Mouse (Mus musculus): ENCODE data around the gene Rabl6. TPM values are rescaled to one million over a fixed set of nuclear protein-coding genes. Genes with fewer than 3 reads are reported as not detected.
"Not testable (repeated sequence)": the region's sequence is repeated elsewhere in the genome, so short reads cannot be mapped to it uniquely, and the experiment has no call there.

Gene Rabl6
- polyA plus RNA-seq, 1 experiment from 2014 or later = 61.8 TPM

DNA sequence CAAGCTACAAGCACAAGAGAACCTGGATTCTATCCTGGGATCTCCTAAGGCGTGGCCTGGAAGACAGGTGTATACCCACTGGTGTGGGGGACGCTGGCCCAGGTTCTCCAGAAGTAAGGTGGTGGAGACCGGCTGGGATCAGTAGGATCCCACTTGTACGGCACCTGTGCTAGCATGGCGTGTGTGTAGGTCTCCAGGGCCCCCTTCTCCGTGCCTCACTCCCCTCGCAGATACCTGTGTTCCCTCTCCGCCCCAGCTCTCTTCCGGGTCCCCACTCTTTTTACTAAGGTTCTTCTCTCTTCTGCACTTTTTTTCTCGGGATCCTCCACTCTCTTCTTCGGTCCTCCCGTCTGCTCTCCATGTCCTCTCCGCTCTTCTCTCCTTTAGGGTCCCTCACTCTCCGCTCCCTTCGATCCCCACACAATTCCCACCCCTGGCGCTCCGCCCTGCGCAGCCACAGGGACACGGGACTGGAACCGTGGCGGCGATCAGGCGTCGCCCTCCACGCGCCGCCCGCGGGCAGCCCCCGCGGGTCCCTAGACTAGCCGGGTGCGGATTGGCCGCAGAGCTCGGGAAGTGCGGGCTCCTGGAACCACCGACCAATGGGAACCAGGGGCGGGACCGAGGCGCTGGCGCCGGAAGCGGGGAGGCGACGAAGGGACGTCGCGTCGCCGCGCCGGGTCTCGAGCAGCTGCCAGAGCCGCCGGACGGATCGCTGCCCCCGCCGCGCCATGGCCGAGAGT is 50.9 kb downstream of the Rabl6 start, which contains the start of gene Edf1:
Gene Edf1 (plus strand): TSS at position 627 of the 743 bp plus-strand sequence.
- no peaks in the 10 kb centered on the region for H3K9me3 ChIP-seq (ENCODE audit: control insufficient read depth, low read length)
- WGBS = under 1% methylated on average over 61 of the region's 61 CpGs
- H3K36me3 ChIP-seq (ENCODE audit: control insufficient read depth, insufficient read depth, low read length) = peaks cover 18% of the 10 kb centered on the region
- peaks cover 18% of the 10 kb centered on the region for H3K4me1 ChIP-seq (replicated peaks; ENCODE audit: control insufficient read depth, insufficient read depth, low read length)
- no peaks in the 10 kb centered on the region for H3K27me3 ChIP-seq (ENCODE audit: control insufficient read depth, insufficient read depth, low read depth, low read length)
- H3K4me2 ChIP-seq (ENCODE audit: low read depth, low read length) = peak within 1 kb of the TSS; percentile 82
- H3K27ac ChIP-seq (ENCODE audit: low read length) = peak within 1 kb of the TSS; percentile 81
- H3K9ac ChIP-seq (ENCODE audit: low read length) = peak within 1 kb of the TSS; percentile 96
- peak; percentile 99 for ATAC-seq (ENCODE audit: low read depth)
- peak within 1 kb of the TSS; percentile 94 for H3K4me3 ChIP-seq (ENCODE audit: low read length)

DNA sequence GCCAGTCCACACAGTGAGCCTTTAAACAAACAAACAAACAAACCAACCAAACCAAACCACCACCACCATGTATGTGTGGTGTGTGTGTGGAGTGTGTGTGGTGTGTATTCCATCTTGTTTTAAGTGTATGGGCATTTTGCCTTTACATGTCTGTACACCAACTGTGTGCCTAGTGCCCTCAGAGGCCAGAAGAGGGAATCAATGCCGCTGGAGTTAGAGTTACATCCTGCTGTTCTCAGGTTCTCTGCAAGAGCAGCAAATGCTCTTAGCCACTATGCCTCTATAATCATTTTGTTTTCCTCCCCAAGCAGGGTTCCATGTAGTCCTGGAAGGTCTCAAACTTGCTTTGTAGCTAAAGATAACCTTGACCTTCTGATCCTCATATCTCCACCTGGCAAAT is 52.0 kb downstream of the Rabl6 start:
- no peak for ATAC-seq (ENCODE audit: low read depth)
- 29% methylated on average over 1 of the region's 1 CpGs for WGBS
- Histone ChIP-seq H3K27ac (ENCODE audit: low read length) (no peak overlapping the region), H3K4me1 (replicated peaks; ENCODE audit: control insufficient read depth, insufficient read depth, low read length) (peaks cover 18% of the 10 kb centered on the region), H3K27me3 (ENCODE audit: control insufficient read depth, insufficient read depth, low read depth, low read length) (no peaks in the 10 kb centered on the region), H3K9me3 (ENCODE audit: control insufficient read depth, low read length) (no peaks in the 10 kb centered on the region), H3K36me3 (ENCODE audit: control insufficient read depth, insufficient read depth, low read length) (peaks cover 10% of the 10 kb centered on the region), H3K9ac (ENCODE audit: low read length) (no peak overlapping the region), H3K4me3 (ENCODE audit: low read length) (no peak overlapping the region), H3K4me2 (ENCODE audit: low read depth, low read length) (no peak overlapping the region)

- not testable (repeated sequence) for H3K27me3 ChIP-seq (ENCODE audit: control insufficient read depth, insufficient read depth, low read depth, low read length); H3K4me3 ChIP-seq (ENCODE audit: low read length); ATAC-seq (ENCODE audit: low read depth); H3K9me3 ChIP-seq (ENCODE audit: control insufficient read depth, low read length); H3K27ac ChIP-seq (ENCODE audit: low read length); H3K4me2 ChIP-seq (ENCODE audit: low read depth, low read length); H3K9ac ChIP-seq (ENCODE audit: low read length); H3K36me3 ChIP-seq (ENCODE audit: control insufficient read depth, insufficient read depth, low read length)
- WGBS = 49% methylated on average over 2 of the region's 2 CpGs
- peaks cover 18% of the 10 kb centered on the region for H3K4me1 ChIP-seq (replicated peaks; ENCODE audit: control insufficient read depth, insufficient read depth, low read length)
Observed at GRCm38 (mm10) chr2:25555479-25555878, 52.8 kb downstream of the Rabl6 start.

GRCm38 (mm10) chr2:25553171-25553786 is 55.0 kb downstream of the Rabl6 start:
- H3K9me3 ChIP-seq (ENCODE audit: control insufficient read depth, low read length); H3K4me3 ChIP-seq (ENCODE audit: low read length); H3K36me3 ChIP-seq (ENCODE audit: control insufficient read depth, insufficient read depth, low read length); H3K4me2 ChIP-seq (ENCODE audit: low read depth, low read length); H3K27ac ChIP-seq (ENCODE audit: low read length); ATAC-seq (ENCODE audit: low read depth); H3K4me1 ChIP-seq (replicated peaks; ENCODE audit: control insufficient read depth, insufficient read depth, low read length); H3K9ac ChIP-seq (ENCODE audit: low read length); H3K27me3 ChIP-seq (ENCODE audit: control insufficient read depth, insufficient read depth, low read depth, low read length): not testable (repeated sequence)
- WGBS = 82% methylated on average over 4 of the region's 4 CpGs

DNA sequence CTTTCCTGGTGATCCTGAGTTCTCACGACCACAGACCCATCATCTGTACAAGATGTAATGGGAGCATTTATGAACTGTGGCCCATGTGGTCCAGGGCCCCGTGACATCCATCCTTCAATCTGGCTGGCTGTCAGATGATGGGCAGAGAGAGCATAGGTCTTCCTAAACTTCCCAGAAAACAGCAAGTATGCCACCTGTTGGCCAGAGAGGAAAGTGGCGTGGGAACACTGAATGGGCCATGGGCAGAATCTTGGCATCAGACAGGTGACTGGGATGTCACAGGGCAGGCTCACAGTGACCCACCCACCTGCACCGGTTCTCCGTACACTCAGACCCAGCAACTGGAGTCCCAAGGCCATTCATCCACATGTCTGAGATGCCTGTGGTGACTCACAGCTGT is 57.1 kb downstream of the Rabl6 start:
- Histone ChIP-seq H3K9me3 (ENCODE audit: control insufficient read depth, low read length) (no peaks in the 10 kb centered on the region), H3K27me3 (ENCODE audit: control insufficient read depth, insufficient read depth, low read depth, low read length) (no peaks in the 10 kb centered on the region), H3K4me3 (ENCODE audit: low read length) (no peak overlapping the region), H3K27ac (ENCODE audit: low read length) (no peak overlapping the region), H3K4me1 (replicated peaks; ENCODE audit: control insufficient read depth, insufficient read depth, low read length) (peaks cover 4% of the 10 kb centered on the region), H3K9ac (ENCODE audit: low read length) (no peak overlapping the region), H3K4me2 (ENCODE audit: low read depth, low read length) (no peak overlapping the region), H3K36me3 (ENCODE audit: control insufficient read depth, insufficient read depth, low read length) (no peaks in the 10 kb centered on the region)
- ATAC-seq (ENCODE audit: low read depth) = no peak
- WGBS = 18% methylated on average over 5 of the region's 5 CpGs

GRCm38 (mm10) chr2:25549021-25549991 is 59.0 kb downstream of the Rabl6 start:
- Histone ChIP-seq H3K9me3 (ENCODE audit: control insufficient read depth, low read length) (no peaks in the 10 kb centered on the region), H3K36me3 (ENCODE audit: control insufficient read depth, insufficient read depth, low read length) (no peaks in the 10 kb centered on the region), H3K4me3 (ENCODE audit: low read length) (no peak overlapping the region), H3K9ac (ENCODE audit: low read length) (no peak overlapping the region), H3K27me3 (ENCODE audit: control insufficient read depth, insufficient read depth, low read depth, low read length) (no peaks in the 10 kb centered on the region), H3K4me1 (replicated peaks; ENCODE audit: control insufficient read depth, insufficient read depth, low read length) (peaks cover 11% of the 10 kb centered on the region), H3K4me2 (ENCODE audit: low read depth, low read length) (no peak overlapping the region), H3K27ac (ENCODE audit: low read length) (no peak overlapping the region)
- no peak for ATAC-seq (ENCODE audit: low read depth)
- WGBS = 61% methylated on average over 9 of the region's 9 CpGs

DNA sequence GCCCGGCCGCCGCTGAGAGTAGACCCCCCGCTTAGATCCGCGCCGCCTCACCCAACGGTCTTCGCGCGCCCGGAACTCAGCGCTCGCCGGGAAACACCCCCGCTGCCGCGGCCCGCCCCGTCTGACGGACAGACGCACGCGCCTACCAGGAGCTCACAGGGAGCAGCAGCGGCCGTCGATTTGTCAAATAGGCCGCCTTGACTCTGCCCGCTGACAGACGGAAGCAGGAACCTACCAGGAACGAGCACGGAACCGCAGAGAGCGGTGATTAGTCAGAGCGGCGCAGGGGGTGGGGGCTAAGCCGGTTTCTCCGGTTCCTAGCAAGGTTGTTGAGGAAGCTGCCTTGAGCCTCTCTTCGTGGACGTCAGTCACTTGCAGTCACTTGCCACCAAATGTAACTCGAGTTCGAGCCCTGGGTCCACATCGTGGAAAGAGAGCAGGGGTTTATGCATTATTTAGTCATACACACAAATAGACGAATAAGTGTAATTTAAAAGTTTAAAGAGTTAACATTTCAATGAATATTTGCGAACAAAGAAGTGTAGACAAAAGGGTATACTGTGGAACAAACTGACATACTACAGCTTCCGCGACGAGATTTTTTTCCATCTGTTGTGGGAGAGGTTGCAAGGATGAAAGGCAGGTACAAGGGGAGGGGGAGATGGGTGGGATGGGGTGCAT is 61.4 kb downstream of the Rabl6 start, which contains the start of gene Traf2:
Gene Traf2 (minus strand): TSS at position 130 of the 681 bp plus-strand sequence.
- Histone ChIP-seq H3K4me3 (ENCODE audit: low read length) (peak within 1 kb of the TSS; percentile 76), H3K4me2 (ENCODE audit: low read depth, low read length) (peak within 1 kb of the TSS; percentile 85), H3K36me3 (ENCODE audit: control insufficient read depth, insufficient read depth, low read length) (no peaks in the 10 kb centered on the region), H3K9ac (ENCODE audit: low read length) (peak within 1 kb of the TSS; percentile 86), H3K27ac (ENCODE audit: low read length) (peak within 1 kb of the TSS; percentile 69), H3K4me1 (replicated peaks; ENCODE audit: control insufficient read depth, insufficient read depth, low read length) (peaks cover 11% of the 10 kb centered on the region), H3K27me3 (ENCODE audit: control insufficient read depth, insufficient read depth, low read depth, low read length) (no peaks in the 10 kb centered on the region), H3K9me3 (ENCODE audit: control insufficient read depth, low read length) (no peaks in the 10 kb centered on the region)
- WGBS = 3% methylated on average over 44 of the region's 48 CpGs
- peak; percentile 100 for ATAC-seq (ENCODE audit: low read depth)

GRCm38 (mm10) chr2:25545996-25546810 is 62.1 kb downstream of the Rabl6 start:
- peak overlapping the region; percentile 69 for H3K27ac ChIP-seq (ENCODE audit: low read length)
- H3K4me2 ChIP-seq (ENCODE audit: low read depth, low read length) = peak overlapping the region; percentile 85
- ATAC-seq (ENCODE audit: low read depth) = peak; percentile 79
- H3K27me3 ChIP-seq (ENCODE audit: control insufficient read depth, insufficient read depth, low read depth, low read length) = no peaks in the 10 kb centered on the region
- H3K4me3 ChIP-seq (ENCODE audit: low read length) = peak overlapping the region; percentile 76
- no peaks in the 10 kb centered on the region for H3K36me3 ChIP-seq (ENCODE audit: control insufficient read depth, insufficient read depth, low read length)
- peaks cover 11% of the 10 kb centered on the region for H3K4me1 ChIP-seq (replicated peaks; ENCODE audit: control insufficient read depth, insufficient read depth, low read length)
- 5% methylated on average over 38 of the region's 43 CpGs for WGBS
- H3K9ac ChIP-seq (ENCODE audit: low read length) = peak overlapping the region; percentile 86
- no peaks in the 10 kb centered on the region for H3K9me3 ChIP-seq (ENCODE audit: control insufficient read depth, low read length)

Measured in lung, embryonic 16.5 days (tissue).